Mouse (Mus musculus) frontal cortex, postnatal 10 days (tissue): Measurements from ENCODE around the gene Sin3a.
A peak's percentile ranks its signal among the peaks of the same experiment; 100 is the strongest.

Source experiments
- DNase-seq, 2 experiments: peaks; one replicate each; pipeline ENCODE4 v3.0.0; 2022; ENCODE audit warnings: low spot score in 2 of 2, mixed read lengths in 1 of 2

The Sin3a gene

DNA sequence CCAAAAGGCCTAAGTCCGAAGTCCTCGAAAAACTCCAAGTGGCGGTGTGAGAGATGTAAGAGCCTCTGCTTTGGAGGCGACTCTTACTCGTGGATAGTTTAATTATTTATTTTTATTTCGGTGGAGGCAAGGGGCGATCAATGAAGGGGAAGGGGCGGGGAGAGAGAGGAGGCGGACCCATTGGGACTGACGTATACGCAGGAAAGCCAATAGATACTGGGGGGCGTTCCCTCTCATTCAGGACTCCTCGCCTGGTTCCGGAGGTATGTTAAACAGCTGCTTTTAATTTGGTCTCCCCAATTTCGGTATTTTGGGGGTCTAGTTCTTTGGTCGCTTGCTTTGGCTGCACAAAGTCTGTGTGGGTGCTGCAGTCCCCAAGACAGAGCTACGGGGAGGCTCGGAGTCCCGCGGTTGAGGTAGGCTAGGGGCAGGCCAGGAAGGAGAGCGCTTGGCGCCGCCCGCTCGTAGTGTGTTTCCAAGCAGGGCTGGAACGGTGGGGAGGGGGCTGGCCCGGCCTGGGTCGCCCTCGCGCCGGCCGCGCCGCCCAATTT is at the start of gene Sin3a:
Sin3a (plus strand) TSS at position 240 of the 551 bp plus-strand sequence.
- peak; percentile 57 to 71 for DNase-seq

GRCm38 (mm10) chr9:57031756-57032155 is 40.1 kb upstream of the Sin3a start:
- no peak for DNase-seq

GRCm38 (mm10) chr9:57056237-57056636 is 15.6 kb upstream of the Sin3a start:
- DNase-seq: peak in 1 of 2 experiments; percentile 22

GRCm38 (mm10) chr9:57064164-57064563 is 7.7 kb upstream of the Sin3a start:
- no peak for DNase-seq

- DNase-seq: no peak
Measured at GRCm38 (mm10) chr9:57068266-57068665, 3.6 kb upstream of the Sin3a start.

- no peak for DNase-seq
Measured at GRCm38 (mm10) chr9:57070262-57070661, 1.6 kb upstream of the Sin3a start.

DNA sequence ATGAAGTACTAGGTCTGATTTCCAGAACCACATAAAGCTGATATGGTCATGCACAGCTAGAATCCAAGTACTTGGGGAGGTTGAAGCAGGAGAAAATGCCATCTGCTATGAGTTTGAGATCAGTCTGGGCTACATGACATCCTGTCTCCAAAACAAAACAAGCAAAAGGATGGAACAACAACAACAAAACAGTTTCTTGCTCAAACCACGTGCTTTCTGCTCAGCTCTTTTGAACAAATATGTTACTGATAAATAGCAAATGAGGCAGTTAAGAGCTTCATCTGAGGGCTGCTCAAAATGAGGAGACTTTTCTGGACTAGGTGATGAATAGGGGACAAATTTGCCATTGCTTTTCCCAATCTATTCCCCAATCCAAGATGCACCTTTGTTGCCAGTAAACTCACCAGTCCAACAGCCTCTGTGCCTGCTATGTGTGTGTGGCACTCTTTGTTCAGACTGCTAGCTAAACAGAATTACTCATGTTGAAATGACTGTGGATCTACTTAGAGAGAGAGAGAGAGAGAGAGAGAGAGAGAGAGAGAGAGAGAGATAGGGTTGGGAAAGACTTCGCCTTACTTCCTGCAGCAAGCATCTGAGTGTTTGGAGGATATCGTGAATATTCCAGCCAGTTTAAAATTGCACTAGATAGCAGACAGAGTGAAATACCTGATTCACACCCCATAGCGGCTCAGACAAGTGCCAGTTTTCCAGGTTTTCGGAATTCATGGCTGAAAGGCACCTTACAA is 867 bp upstream of the Sin3a start:
- DNase-seq: no peak

GRCm38 (mm10) chr9:57072526-57072988 is 717 bp downstream of the Sin3a start:
- DNase-seq: no peak

DNA sequence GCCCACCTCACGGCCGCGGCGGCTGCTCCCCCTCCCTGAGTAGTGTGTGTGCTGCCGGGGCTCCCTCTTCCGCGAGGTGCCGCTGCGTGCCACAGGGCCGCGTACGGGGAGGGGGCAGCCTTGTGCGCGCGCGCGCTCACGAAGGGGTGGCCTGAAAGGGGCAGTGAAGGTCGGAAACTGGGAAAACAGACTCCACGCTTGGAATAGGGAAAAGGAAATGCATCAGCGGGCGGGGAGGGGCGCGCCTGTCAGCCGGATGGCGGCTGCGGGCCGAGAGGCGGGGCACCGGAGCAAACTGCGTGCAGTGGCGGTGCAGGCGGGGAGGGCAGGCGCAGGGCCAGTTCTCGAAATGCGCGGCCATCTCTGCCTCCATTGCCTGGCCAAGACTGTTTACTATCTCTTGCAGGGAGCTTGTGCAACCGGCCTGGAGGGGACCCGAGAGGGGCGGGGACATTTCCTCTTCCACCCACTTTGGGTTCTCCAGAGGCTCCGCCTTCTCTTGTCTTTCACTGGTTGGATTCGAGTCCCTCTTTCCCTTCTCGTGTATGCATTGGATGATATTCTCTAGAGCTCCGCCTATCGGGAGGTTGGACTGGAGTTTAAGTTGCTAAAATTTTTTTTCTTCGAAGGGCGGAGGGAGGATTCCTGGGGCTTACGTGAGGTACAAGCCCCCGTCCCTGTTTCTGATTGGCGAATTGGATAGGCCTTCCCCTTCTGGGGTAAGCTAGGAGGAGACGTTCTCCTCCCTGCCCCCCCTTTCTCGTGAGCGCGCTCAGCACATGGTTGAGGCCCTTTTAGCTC is 1.3 kb downstream of the Sin3a start:
- peak; percentile 94 to 99 for DNase-seq

GRCm38 (mm10) chr9:57073790-57074094 is 1.9 kb downstream of the Sin3a start:
- no peak for DNase-seq

DNA sequence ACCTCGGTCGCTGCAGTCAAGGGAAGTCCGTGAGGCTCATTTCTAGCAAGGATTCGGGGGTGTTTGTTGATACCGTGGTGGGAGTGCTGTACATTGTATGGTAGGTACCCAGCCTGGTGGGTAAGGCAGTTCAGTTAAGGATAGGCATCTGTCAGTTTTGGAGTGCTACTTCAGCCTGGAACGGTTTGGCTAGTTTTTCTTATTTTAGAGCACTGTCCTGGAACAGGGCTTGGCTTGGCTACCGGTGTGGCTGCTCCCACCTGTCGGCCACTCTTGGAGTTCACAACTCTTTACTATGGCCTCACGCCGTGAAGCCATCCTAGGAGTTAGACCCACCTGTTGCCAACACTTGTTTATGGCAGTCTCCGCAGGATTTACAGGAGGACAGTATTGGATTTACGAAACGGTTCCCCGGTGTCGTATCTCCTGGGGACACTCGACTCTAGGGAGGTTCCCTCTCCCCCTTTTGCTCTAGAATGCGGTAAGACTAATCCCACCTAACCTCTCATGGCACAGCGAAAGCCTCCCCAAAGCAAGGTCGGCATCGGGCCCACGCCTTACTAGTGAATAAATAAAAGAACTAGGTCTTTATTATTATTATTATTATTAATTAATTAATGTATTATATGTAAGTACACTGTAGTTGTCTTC is 2.5 kb downstream of the Sin3a start:
- peak; percentile 20 to 21 for DNase-seq

- DNase-seq: peak; percentile 59 to 64
Measured at GRCm38 (mm10) chr9:57074822-57075603, 3.2 kb downstream of the Sin3a start.

GRCm38 (mm10) chr9:57075681-57076381 is 4.0 kb downstream of the Sin3a start:
- DNase-seq: peak; percentile 98 to 99

GRCm38 (mm10) chr9:57076701-57077660 is 5.1 kb downstream of the Sin3a start:
- peak; percentile 85 to 90 for DNase-seq

GRCm38 (mm10) chr9:57082236-57082635 is 10.4 kb downstream of the Sin3a start:
- DNase-seq: no peak

DNA sequence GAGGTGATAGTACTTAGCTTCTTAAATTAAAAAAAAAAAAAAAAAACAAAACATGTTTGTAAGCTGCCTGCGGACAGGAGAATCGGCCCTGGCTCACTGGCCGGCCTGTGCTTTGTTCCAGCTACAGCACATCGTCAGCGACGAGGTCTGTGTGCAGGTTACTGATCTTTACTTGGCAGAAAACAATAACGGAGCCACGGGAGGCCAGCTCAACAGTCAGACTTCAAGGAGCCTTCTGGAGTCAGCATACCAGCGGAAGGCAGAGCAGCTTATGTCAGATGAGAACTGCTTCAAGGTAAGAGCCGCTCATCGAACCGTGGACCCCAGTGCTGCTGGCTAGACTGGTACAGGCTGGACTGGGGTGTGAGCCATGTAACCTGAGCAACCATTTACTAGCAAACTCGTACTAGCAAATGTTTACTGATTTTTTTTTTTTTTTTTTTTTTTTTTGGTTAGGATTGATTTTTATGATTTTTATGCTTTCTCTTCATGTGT is 45.5 kb downstream of the Sin3a start:
- no peak for DNase-seq

GRCm38 (mm10) chr9:57129641-57130040 is 57.8 kb downstream of the Sin3a start:
- no peak for DNase-seq

DNA sequence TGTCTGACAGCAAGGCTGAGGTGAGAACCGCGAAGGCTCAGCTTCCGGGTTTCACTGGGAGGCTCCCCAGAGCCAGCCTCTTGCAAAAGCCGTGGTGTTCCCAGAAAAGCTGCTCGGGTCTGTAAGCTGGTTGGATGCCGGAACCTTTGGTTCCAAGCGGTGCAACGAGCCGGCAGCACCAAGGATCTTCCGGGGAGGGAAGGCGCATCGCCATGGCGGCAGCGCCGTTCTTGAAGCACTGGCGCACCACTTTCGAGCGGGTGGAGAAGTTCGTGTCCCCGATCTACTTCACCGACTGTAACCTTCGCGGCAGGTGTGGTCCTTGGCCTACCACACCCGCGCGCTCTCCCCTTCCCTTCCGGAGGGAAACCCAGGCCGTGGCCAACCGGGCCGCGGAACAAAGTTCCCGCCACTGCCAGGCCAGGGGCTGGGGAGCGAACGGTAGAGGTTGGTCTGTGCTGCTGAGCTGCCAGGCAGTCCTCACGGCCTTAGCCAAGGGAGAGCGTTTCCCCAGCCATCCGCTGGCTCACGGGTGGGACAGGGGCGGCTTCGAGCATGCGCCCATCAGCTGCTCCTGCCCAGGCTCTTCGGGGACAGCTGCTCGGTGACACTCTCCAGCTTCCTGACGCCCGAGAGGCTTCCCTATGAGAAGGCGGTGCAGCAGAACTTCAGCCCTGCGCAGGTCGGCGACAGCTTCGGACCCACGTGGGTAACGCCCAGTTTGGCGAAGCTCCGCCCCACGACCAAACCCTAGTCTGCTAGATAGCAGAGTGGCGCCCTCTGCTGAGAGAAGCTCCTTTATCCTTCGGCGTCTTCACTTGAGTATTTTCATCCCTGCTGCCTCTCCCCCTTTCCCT is 59.0 kb downstream of the Sin3a start, which contains the start of gene Man2c1:
Man2c1 (plus strand) TSS at position 114 of the 857 bp plus-strand sequence.
- peak; percentile 90 to 92 for DNase-seq
